Mouse (Mus musculus) lung, embryonic 14.5 days (tissue): ENCODE measurements at regions not wholly inside any gene's neighbourhood (a gene's known extent, or its start where the extent isn't known, plus 50 kb on each side); places are given as distances from the start of the nearest gene placed in this dataset.

Experiments used
- ATAC-seq: fragments of 200-750 bp; cut with Nextera tagmentation; 2 replicates; pipeline ENCODE4 v1.8.0; 2017; ENCODE audit warnings: mild to moderate bottlenecking, moderate TSS enrichment, moderate library complexity; ENCODE audit not compliant: insufficient read depth
- DNase-seq: peaks from one replicate; pipeline ENCODE4 v3.0.0-alpha.2; 2015
- H3K27ac ChIP-seq: fragments of 300-500 bp; sonication (generic); 2 replicates; pipeline ENCODE4 v1.5.1; 2014; ENCODE audit warnings: low read depth, mild to moderate bottlenecking, moderate library complexity
- H3K27me3 ChIP-seq: fragments of 300-500 bp; sonication (generic); 2 replicates; pipeline ENCODE4 v1.6.1; 2014; ENCODE audit warnings: low read length, control low read depth; ENCODE audit not compliant: insufficient read depth
- H3K36me3 ChIP-seq: fragments of 300-500 bp; sonication (generic); 2 replicates; pipeline ENCODE4 v1.6.1; 2014; ENCODE audit warnings: control low read depth; ENCODE audit not compliant: insufficient read depth
- H3K4me1 ChIP-seq: fragments of 300-500 bp; sonication (generic); 2 replicates; pipeline ENCODE4 v1.6.1; 2014; ENCODE audit warnings: antibody characterized with exemption, control low read depth; ENCODE audit not compliant: insufficient read depth
- H3K4me2 ChIP-seq: fragments of 300-500 bp; sonication (generic); 2 replicates; pipeline ENCODE4 v1.6.1; 2014; ENCODE audit warnings: mild to moderate bottlenecking
- H3K4me3 ChIP-seq: fragments of 300-500 bp; sonication (generic); 2 replicates; pipeline ENCODE4 v1.5.1; 2014; ENCODE audit warnings: low read depth, low read length
- H3K9ac ChIP-seq: fragments of 300-500 bp; sonication (generic); 2 replicates; pipeline ENCODE4 v1.6.1; 2014
- H3K9me3 ChIP-seq: fragments of 300-500 bp; sonication (generic); 2 replicates; pipeline ENCODE4 v1.6.1; 2016; ENCODE audit warnings: low read depth, low read length, control low read depth
- CTCF ChIP-seq: IDR thresholded peaks from 2 replicates; pipeline ENCODE4 v1.5.1; 2016; ENCODE audit warnings: antibody characterized with exemption, low read depth
- WGBS: fragments of 180-500 bp; shearing (Covaris S2); extraction: QIAGEN DNeasy Blood & Tissue Kit; methylation state at CpG from one replicate; pipeline ENCODE4 v1.1.7; 2014; 5-methylcytosine and 5-hydroxymethylcytosine counted together

- TF ChIP-seq CTCF, result no peak
- Histone ChIP-seq H3K4me1 (no peaks in the 10 kb centered on the region), H3K27ac (no peak overlapping the region), H3K4me3 (no peak overlapping the region), H3K27me3 (no peaks in the 10 kb centered on the region), H3K36me3 (no peaks in the 10 kb centered on the region), H3K9ac (no peak overlapping the region), H3K4me2 (no peak overlapping the region), H3K9me3 (no peaks in the 10 kb centered on the region)
- DNase-seq, result no peak
- no peak for ATAC-seq
- 50% methylated on average over 2 of the region's 2 CpGs for WGBS
These were observed 828.7 kb upstream of the Adgrl2 start for GRCm38 (mm10) chr3:149819081-149819480.

GRCm38 (mm10) chr3:149811036-149811435 is 820.7 kb upstream of the Adgrl2 start:
- Histone ChIP-seq H3K27ac (no peak overlapping the region), H3K9ac (no peak overlapping the region), H3K4me3 (no peak overlapping the region), H3K9me3 (no peaks in the 10 kb centered on the region), H3K36me3 (no peaks in the 10 kb centered on the region), H3K4me2 (no peak overlapping the region), H3K4me1 (no peaks in the 10 kb centered on the region), H3K27me3 (no peaks in the 10 kb centered on the region)
- DNase-seq (peak; percentile 86), ATAC-seq (peak; percentile 92)
- WGBS, result 29% methylated on average over 2 of the region's 2 CpGs
- TF ChIP-seq CTCF, result no peak

- WGBS, result 43% methylated on average over 6 of the region's 6 CpGs
- TF ChIP-seq CTCF, result no peak
- no peak overlapping the region for H3K27ac ChIP-seq
- H3K4me1 ChIP-seq, result 0 out of 2 replicates have a peak, but pooled peaks cover 2% of the 10 kb centered on the region
- ATAC-seq (no peak), DNase-seq (no peak)
- H3K9me3 ChIP-seq, result no peaks in the 10 kb centered on the region
- no peaks in the 10 kb centered on the region for H3K36me3 ChIP-seq
- no peak overlapping the region for H3K4me2 ChIP-seq
- H3K9ac ChIP-seq, result no peak overlapping the region
- no peak overlapping the region for H3K4me3 ChIP-seq
- H3K27me3 ChIP-seq, result no peaks in the 10 kb centered on the region
These were observed 815.0 kb upstream of the Adgrl2 start for GRCm38 (mm10) chr3:149805345-149805744.

- ATAC-seq (no peak), DNase-seq (no peak)
- 72% methylated on average over 2 of the region's 2 CpGs for WGBS
- no peak overlapping the region for H3K4me3 ChIP-seq
- H3K27ac ChIP-seq, result no peak overlapping the region
- H3K9ac ChIP-seq, result no peak overlapping the region
- no peaks in the 10 kb centered on the region for H3K27me3 ChIP-seq
- no peak for TF ChIP-seq CTCF
- H3K9me3 ChIP-seq, result no peaks in the 10 kb centered on the region
- no peaks in the 10 kb centered on the region for H3K4me1 ChIP-seq
- no peak overlapping the region for H3K4me2 ChIP-seq
- no peaks in the 10 kb centered on the region for H3K36me3 ChIP-seq
These were observed 805.8 kb upstream of the Adgrl2 start for GRCm38 (mm10) chr3:149796123-149796522.

- no peak for ATAC-seq
- Histone ChIP-seq H3K9ac (no peak overlapping the region), H3K27me3 (no peaks in the 10 kb centered on the region), H3K4me3 (no peak overlapping the region), H3K9me3 (no peaks in the 10 kb centered on the region), H3K27ac (no peak overlapping the region), H3K4me1 (no peaks in the 10 kb centered on the region), H3K4me2 (no peak overlapping the region), H3K36me3 (no peaks in the 10 kb centered on the region)
- WGBS, result 53% methylated on average over 2 of the region's 2 CpGs
- DNase-seq, result peak; percentile 2
- TF ChIP-seq CTCF, result no peak
These were observed 801.2 kb upstream of the Adgrl2 start for GRCm38 (mm10) chr3:149791593-149791992.

GRCm38 (mm10) chr3:149786096-149786495 is 795.7 kb upstream of the Adgrl2 start:
- H3K4me2 ChIP-seq, result no peak overlapping the region
- no peak overlapping the region for H3K4me3 ChIP-seq
- TF ChIP-seq CTCF, result no peak
- H3K27ac ChIP-seq, result no peak overlapping the region
- H3K9me3 ChIP-seq, result no peaks in the 10 kb centered on the region
- no peaks in the 10 kb centered on the region for H3K36me3 ChIP-seq
- WGBS, result 80% methylated on average over 2 of the region's 2 CpGs
- ATAC-seq (no peak), DNase-seq (no peak)
- no peaks in the 10 kb centered on the region for H3K4me1 ChIP-seq
- H3K27me3 ChIP-seq, result no peaks in the 10 kb centered on the region
- H3K9ac ChIP-seq, result no peak overlapping the region

GRCm38 (mm10) chr3:149783903-149784608 is 793.7 kb upstream of the Adgrl2 start:
- H3K27ac ChIP-seq, result no peak overlapping the region

More at GRCm38 (mm10) chr3:149783903-149784608, 793.7 kb upstream of the Adgrl2 start:
- Histone ChIP-seq H3K4me3 (no peak overlapping the region), H3K4me1 (no peaks in the 10 kb centered on the region), H3K9ac (no peak overlapping the region), H3K4me2 (no peak overlapping the region), H3K36me3 (no peaks in the 10 kb centered on the region), H3K9me3 (no peaks in the 10 kb centered on the region), H3K27me3 (no peaks in the 10 kb centered on the region)
- no peak for TF ChIP-seq CTCF
- 48% methylated on average over 2 of the region's 2 CpGs for WGBS
- no peak for ATAC-seq
- DNase-seq, result no peak
